Mouse (Mus musculus) frontal cortex, postnatal 14 days (tissue): ENCODE results near the gene Rgs21.

Experiments used
- DNase-seq, 2 experiments: peaks; one replicate each; pipeline ENCODE4 v3.0.0; 2022; ENCODE audit warnings: low spot score in 2 of 2

The Rgs21 gene

GRCm38 (mm10) chr1:144567567-144567966, at the start of gene Rgs21:
Gene Rgs21, minus strand, starts transcription at chr1:144567667.
- DNase-seq, result no peak

- DNase-seq, result no peak
These were observed 36.6 kb upstream of the Rgs21 start for GRCm38 (mm10) chr1:144604071-144604470.

- DNase-seq, result no peak
These were observed 35.5 kb upstream of the Rgs21 start for GRCm38 (mm10) chr1:144602987-144603386.

DNA sequence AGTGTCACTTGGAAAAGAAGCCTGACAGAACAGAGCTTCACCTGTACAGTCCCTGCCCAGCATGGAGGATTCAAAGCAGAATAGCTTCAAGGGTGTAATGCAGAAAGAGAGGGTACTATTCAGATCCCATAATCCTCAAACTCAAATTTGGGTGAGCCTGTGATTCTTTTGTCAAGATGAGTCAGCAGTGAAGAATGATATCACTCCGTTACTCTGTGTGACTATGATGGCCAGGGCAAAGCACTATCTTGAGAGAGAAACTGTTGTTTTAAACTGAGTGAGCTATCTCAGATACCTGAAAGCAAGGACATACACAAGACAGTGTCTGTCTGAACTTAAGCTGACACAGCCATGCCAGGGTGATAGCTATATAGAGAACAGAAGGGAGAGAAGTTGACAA, 11.9 kb upstream of the Rgs21 start:
- DNase-seq, result no peak

DNA sequence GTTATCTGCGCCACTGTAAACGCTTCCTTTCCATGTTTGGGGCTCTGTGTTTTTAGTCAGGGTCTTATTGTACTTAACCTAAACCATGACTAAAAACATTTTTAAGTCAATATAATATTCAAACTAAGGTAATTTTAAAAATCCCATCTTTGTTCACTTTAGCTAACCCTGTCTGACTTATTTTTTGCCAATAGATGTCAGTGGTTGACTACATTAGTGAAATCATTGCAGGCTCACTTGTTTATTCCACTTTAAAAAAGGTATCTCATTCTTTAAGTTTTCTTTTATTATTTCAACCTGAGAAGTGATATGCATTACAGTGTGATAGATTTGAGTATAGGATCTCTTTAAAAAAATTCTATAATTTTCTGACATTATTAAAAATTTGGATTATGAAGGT, 5.5 kb upstream of the Rgs21 start:
- no peak for DNase-seq

- no peak for DNase-seq
These were observed 2.4 kb upstream of the Rgs21 start for GRCm38 (mm10) chr1:144569905-144570304.

DNA sequence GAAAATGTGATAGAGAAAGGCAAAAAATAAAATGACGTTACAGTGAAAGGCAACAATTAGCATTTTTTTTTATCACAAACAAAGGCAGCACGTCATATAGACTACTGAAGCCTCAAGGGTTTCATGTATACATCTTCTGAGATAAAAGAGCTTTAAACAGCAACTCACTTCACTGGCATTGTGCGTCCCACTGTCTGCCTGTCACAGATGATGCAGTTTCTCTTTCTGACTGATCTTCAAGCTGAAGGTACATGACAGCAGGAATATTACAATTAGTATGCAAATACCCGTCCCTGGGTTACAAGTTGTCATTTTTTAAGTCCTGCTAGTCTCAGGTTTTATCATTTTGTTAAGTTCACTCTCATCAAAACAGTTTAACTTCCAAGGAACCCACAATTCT, 22.3 kb downstream of the Rgs21 start:
- no peak for DNase-seq

- no peak for DNase-seq
These were observed 22.9 kb downstream of the Rgs21 start for GRCm38 (mm10) chr1:144544497-144544961.

- DNase-seq, result no peak
These were observed 35.7 kb downstream of the Rgs21 start for GRCm38 (mm10) chr1:144531746-144532145.

DNA sequence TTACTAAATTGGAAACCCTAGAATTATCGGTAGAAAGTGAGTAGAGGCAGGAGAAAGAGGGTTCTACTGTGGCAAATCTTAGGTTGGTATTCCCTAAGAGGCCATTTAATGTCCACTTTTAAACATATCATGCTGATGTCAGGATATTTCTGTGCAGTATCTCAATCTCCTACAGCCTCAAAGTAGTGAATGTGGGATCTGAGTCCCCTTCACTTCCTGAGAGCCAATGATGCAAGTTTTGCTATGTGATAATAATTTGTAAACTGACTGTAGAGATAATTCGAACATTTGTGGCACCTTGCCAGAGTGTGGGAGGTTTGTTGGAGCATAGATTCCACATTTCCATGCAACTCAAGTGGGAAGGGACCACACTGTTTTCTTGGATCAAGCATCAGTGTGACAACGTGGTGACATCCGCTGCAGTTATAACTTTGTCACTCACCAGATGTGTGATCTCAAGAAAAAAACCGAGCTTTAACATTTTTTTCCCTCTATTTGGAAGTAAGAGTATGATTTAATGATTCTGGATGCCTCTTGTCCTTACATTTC, 49.5 kb downstream of the Rgs21 start:
- peak in 1 of 2 experiments; percentile 15 for DNase-seq

DNA sequence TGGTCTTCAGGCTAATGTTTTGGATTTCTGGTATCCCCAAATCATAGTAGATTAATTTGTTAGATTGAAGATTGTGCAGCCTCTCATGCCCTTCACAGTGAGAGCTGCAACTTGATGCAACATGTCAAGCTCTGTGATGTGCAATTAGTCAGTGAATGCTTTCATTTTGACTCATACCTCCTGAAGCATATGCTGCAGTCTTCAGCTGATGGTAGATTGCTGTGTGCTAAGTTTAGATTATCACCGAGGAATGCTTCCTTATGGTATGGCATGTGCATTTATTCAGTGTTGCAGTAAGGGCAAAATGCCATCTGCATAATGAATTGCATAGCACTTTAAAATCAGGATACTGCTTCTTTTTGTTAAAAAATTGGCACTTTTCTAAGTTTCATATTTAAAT, 65.2 kb downstream of the Rgs21 start:
- no peak for DNase-seq

DNA sequence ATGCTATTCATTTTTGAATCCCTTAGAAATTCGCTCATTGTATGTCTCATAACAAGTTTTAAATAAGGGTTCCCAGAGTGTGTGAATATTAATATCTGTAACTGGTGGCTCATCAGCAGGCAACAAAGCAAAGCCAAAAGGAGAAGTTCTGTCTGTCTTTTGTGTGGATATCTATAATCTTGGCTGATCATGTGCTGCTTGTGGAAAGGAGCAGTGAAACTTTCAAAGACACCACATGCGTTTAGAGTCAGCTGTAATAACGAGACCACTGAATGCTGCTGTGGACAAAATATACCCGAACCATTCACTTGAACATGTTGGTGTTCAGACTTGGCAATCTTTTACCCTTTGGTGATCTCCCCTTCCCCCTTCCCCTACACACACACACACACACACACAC, 67.0 kb downstream of the Rgs21 start:
- DNase-seq, result no peak

- DNase-seq, result no peak
These were observed 67.7 kb downstream of the Rgs21 start for GRCm38 (mm10) chr1:144499719-144500118.

DNA sequence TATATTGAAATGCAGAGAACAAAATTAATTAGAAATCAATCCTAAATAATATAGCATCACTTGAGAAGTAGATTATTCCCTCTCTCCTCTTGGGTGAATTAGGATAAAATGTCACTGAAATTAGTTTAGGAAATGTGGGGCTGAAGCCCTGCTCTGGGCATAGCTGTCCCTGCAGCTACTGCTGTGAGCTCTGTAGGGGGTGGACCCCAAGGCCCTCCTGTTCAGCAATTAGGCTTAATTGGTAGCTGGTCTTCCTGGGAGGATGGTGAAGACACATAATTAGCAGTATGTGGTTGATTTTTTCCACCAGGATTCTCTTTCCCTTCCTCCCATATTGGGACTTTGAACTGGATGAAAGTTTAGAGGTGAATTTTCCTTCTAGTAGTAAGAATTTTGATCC, 68.7 kb downstream of the Rgs21 start:
- no peak for DNase-seq

DNA sequence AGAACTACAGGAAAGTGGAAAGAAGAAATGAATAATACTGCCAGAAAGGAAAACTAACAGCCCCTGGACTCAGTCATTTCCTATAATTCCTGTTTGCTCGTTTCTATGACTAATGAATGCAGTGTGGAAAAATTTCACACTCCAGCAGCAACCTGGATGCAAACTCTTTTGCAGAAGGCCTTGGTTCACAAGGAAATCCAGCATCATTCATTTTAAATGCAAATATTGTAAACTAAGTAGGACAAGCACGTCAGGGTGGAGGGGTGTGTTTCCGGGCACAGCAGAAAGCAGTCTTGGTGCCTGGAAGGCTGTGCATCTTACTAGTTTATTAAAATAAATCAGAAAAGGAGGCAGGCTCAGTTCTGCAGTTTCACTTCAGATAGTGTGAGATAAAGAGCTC, 69.4 kb downstream of the Rgs21 start:
- no peak for DNase-seq

DNA sequence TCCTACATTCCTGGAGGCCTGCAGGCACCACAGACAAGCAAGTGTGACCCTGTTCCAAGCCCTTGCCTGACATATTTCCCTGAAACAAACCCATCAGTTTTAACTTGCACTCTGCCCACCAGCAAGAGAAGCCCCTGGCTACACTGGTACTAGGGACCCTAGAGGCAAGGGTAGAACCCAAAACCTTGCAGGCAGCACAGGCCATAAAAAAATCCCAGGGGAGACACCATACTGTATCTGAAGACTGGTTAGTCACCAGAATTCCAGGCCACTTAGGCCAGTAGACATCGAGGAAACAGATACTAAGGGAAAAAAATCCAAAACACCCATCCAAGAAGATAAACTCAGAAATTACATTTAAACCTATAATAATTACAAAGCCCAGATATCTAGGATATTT, 74.1 kb downstream of the Rgs21 start:
- no peak for DNase-seq

DNA sequence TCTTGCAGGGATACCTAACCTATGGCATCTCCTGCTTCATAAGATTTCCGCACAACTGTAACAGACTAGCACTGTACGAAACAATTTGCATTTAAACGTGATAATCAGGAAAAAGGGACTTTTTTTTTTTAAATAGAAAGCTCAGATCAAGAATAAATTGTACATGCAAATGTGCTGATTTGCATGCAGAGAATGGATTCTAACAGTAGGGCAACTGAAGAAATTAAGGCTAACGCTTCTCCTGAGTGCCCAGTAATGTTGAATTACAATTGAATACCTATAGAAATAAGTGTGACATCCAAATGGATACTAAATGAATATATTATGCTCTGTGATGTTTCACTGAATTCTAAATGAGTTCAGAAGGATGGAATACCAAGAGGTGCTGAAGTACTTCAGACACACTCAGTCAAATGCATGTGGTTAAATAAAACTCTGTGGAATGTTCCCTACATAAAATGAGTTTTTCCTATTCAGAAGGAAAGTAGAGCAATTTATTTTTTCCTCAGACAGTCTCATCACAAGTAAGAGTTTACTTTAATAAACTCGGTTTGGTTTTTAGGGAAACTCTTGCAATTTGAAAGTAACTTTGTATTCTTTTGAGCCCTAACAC, 79.1 kb downstream of the Rgs21 start:
- no peak for DNase-seq
